Mouse (Mus musculus) liver, postnatal 0 days (tissue): ENCODE results near the gene Hirip3.

Experiments
- CTCF ChIP-seq: sonication (generic); IDR thresholded peaks from 2 replicates; pipeline ENCODE4 v1.5.1; 2016; ENCODE audit warnings: antibody characterized with exemption, low read depth
- EP300 ChIP-seq: IDR thresholded peaks from 2 replicates; pipeline ENCODE4 v1.6.1; 2016; ENCODE audit warnings: antibody characterized with exemption, low read depth, mild to moderate bottlenecking

- TF ChIP-seq CTCF (no peak), EP300 (no peak)
Measured at GRCm38 (mm10) chr7:126851192-126851591, 10.6 kb upstream of the Hirip3 start.
